Mouse (Mus musculus) limb, embryonic 12.5 days (tissue): ENCODE results near the gene Spty2d1. TPM values are rescaled to one million over a fixed set of nuclear protein-coding genes. Genes with fewer than 3 reads are reported as not detected.

Experiments used
- ATAC-seq: fragments of 200-750 bp; cut with Nextera tagmentation; 2 replicates; pipeline ENCODE4 v1.8.0; 2017; ENCODE audit warnings: low read depth, moderate TSS enrichment; ENCODE audit not compliant: insufficient number of reproducible peaks, insufficient read depth, low FRiP score, low TSS enrichment
- H3K27ac ChIP-seq: fragments of 300-500 bp; sonication (generic); 2 replicates; pipeline ENCODE4 v1.5.1; 2016; ENCODE audit warnings: mild to moderate bottlenecking, moderate library complexity
- H3K27me3 ChIP-seq: fragments of 300-500 bp; sonication (generic); 2 replicates; pipeline ENCODE4 v1.6.1; 2016; ENCODE audit warnings: mild to moderate bottlenecking, moderate library complexity
- H3K36me3 ChIP-seq: fragments of 300-500 bp; sonication (generic); 2 replicates; pipeline ENCODE4 v1.6.1; 2016; ENCODE audit warnings: mild to moderate bottlenecking, moderate library complexity
- H3K4me1 ChIP-seq: fragments of 300-500 bp; sonication (generic); replicated peaks from 2 replicates; pipeline ENCODE4 v1.6.1; 2016
- H3K4me2 ChIP-seq: fragments of 300-500 bp; sonication (generic); 2 replicates; pipeline ENCODE4 v1.6.1; 2016; ENCODE audit warnings: mild to moderate bottlenecking, moderate library complexity
- H3K4me3 ChIP-seq: fragments of 300-500 bp; sonication (generic); replicated peaks from 2 replicates; pipeline ENCODE4 v1.5.1; 2016; ENCODE audit warnings: mild to moderate bottlenecking
- H3K9ac ChIP-seq: fragments of 300-500 bp; sonication (generic); replicated peaks from 2 replicates; pipeline ENCODE4 v1.6.1; 2016; ENCODE audit warnings: mild to moderate bottlenecking, moderate library complexity
- H3K9me3 ChIP-seq: fragments of 300-500 bp; sonication (generic); 2 replicates; pipeline ENCODE4 v1.6.1; 2016; ENCODE audit warnings: mild to moderate bottlenecking, moderate library complexity
- WGBS: fragments of 180-500 bp; shearing (Covaris S2); methylation state at CpG from one replicate; pipeline ENCODE4 v1.1.7; 2016; 5-methylcytosine and 5-hydroxymethylcytosine counted together
- polyA plus RNA-seq: library from polyadenylated mRNA; unstranded; fragments of >200 nt; fragmentation: Nextera tagmentation; extraction: Ambion mirVana; gene quantifications from 2 replicates; pipeline ENCODE4 v1.2.1, GENCODE M21; 2016

The Spty2d1 gene
- polyA plus RNA-seq, 1 experiment from 2014 or later = 17.5 TPM

DNA sequence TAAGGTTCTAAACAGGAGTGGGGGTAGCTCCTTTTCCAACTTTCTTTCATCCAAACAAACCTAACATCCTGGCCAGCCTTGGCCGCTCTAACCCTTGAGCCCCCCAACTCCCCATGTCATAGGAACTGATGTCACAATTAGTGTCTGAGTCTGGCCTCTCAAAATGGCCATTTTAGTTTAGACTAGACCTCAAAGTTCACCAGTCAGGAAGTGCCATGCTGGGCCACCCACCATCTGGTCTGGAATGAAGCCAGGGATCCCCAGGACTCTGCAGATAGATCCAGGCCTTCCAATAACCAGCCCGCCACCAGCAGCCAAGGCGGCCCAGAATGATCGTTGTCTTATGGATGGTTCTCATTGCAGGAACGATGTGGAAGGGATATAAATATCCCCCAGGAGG, 21.6 kb downstream of the Spty2d1 start:
- Histone ChIP-seq H3K27me3 (no peaks in the 10 kb centered on the region), H3K4me2 (no peak overlapping the region), H3K4me3 (no peak overlapping the region), H3K27ac (no peak overlapping the region), H3K9me3 (no peaks in the 10 kb centered on the region), H3K9ac (no peak overlapping the region), H3K36me3 (peaks cover 19% of the 10 kb centered on the region), H3K4me1 (peaks cover 12% of the 10 kb centered on the region)
- 42% methylated on average over 5 of the region's 5 CpGs for WGBS
- no peak for ATAC-seq

- Histone ChIP-seq H3K9ac (no peak overlapping the region), H3K27ac (no peak overlapping the region)
- WGBS = 48% methylated on average over 8 of the region's 8 CpGs
These were observed 22.3 kb downstream of the Spty2d1 start for GRCm38 (mm10) chr7:46985718-46986505.

DNA sequence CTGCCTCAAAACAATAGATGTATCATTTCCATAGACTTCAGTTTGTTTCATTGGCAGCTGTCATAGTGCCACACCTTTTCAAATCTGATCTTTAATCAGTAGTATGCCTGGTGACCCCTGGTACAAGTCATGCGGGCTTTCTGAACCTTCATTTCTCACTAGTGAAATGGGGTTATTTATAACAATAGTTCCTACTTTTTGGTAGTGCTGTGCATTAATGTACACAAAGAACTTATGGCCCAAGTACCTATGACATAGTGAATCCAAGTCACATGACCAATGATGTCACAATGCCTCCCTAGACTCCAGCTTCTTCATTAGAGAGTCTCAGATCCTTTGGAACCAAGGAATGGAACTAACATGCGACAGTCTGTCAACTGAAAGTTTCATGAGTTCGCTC, 24.9 kb downstream of the Spty2d1 start, which contains the start of gene Gm9999:
Gm9999 (plus strand) TSS at position 301 of the 400 bp plus-strand sequence.
- no peak within 1 kb of the TSS for H3K4me3 ChIP-seq
- no peaks in the 10 kb centered on the region for H3K36me3 ChIP-seq
- no peaks in the 10 kb centered on the region for H3K27me3 ChIP-seq
- H3K9ac ChIP-seq = no peak within 1 kb of the TSS
- ATAC-seq = no peak
- no peaks in the 10 kb centered on the region for H3K9me3 ChIP-seq
- WGBS = 93% methylated on average over 3 of the region's 3 CpGs
- no peak within 1 kb of the TSS for H3K27ac ChIP-seq
- no peak within 1 kb of the TSS for H3K4me2 ChIP-seq
- H3K4me1 ChIP-seq = peaks cover 12% of the 10 kb centered on the region

More at GRCm38 (mm10) chr7:46985718-46986505, 22.3 kb downstream of the Spty2d1 start:
- H3K4me3 ChIP-seq = no peak overlapping the region
- H3K27me3 ChIP-seq = no peaks in the 10 kb centered on the region
- H3K4me1 ChIP-seq = peaks cover 12% of the 10 kb centered on the region
- ATAC-seq = no peak
- H3K9me3 ChIP-seq = no peaks in the 10 kb centered on the region
- H3K36me3 ChIP-seq = peaks cover 11% of the 10 kb centered on the region
- H3K4me2 ChIP-seq = no peak overlapping the region

DNA sequence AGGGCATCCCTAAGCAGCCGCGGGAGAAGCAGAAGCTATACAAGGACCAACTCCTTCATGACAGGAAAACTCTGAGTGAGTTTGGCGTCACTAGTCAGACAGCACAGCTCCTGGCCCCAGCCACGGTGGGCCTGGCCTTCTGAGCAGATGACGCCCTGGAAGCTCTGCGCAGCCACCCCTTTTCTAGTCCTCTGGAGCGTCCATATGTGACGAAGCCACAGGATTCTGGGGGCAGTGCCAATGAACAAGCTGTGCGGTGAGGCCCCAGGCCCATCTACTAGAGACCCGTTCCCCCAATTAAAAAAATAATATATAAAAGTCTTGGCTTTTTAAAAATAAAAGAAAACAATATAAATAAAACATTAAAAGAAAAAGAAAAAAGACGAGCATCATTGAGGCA, 32.8 kb downstream of the Spty2d1 start:
- Histone ChIP-seq H3K4me3 (no peak overlapping the region), H3K36me3 (no peaks in the 10 kb centered on the region), H3K4me2 (no peak overlapping the region), H3K27me3 (no peaks in the 10 kb centered on the region), H3K9me3 (peaks cover 12% of the 10 kb centered on the region), H3K9ac (no peak overlapping the region), H3K27ac (no peak overlapping the region), H3K4me1 (no peaks in the 10 kb centered on the region)
- WGBS = 89% methylated on average over 11 of the region's 11 CpGs
- no peak for ATAC-seq

DNA sequence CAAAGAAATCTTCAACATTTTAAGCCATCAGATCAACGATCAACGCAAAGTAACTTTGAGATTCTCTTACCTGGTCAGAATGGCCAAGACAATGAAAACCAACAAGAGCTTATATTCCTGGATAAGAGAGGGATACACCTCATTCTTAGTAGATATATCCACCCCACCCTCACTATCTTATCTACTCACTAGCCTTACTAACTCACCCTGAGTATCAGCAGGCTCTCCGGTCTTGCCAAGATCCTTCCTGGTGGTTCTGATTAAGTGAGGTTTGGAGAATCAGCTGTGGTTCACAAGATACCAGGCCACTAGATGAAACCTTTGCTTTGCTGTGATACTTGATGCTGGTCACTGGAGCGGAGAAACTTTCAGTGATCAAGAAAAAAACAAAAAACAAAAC, 33.6 kb downstream of the Spty2d1 start:
- Histone ChIP-seq H3K4me3 (no peak overlapping the region), H3K4me1 (no peaks in the 10 kb centered on the region), H3K9ac (no peak overlapping the region), H3K4me2 (no peak overlapping the region), H3K36me3 (no peaks in the 10 kb centered on the region), H3K9me3 (peaks cover 12% of the 10 kb centered on the region), H3K27me3 (no peaks in the 10 kb centered on the region), H3K27ac (no peak overlapping the region)
- no peak for ATAC-seq
- WGBS = 98% methylated on average over 4 of the region's 4 CpGs

GRCm38 (mm10) chr7:46969898-46970297, 38.3 kb downstream of the Spty2d1 start:
- no peaks in the 10 kb centered on the region for H3K36me3 ChIP-seq
- H3K4me1 ChIP-seq = no peaks in the 10 kb centered on the region
- WGBS = 89% methylated on average over 4 of the region's 4 CpGs
- H3K9me3 ChIP-seq = peaks cover 12% of the 10 kb centered on the region
- no peak overlapping the region for H3K27ac ChIP-seq
- no peaks in the 10 kb centered on the region for H3K27me3 ChIP-seq
- no peak overlapping the region for H3K9ac ChIP-seq
- H3K4me2 ChIP-seq = no peak overlapping the region
- ATAC-seq = no peak
- H3K4me3 ChIP-seq = no peak overlapping the region

- Histone ChIP-seq H3K9ac (no peak overlapping the region), H3K4me2 (no peak overlapping the region), H3K27ac (no peak overlapping the region), H3K27me3 (peaks cover 11% of the 10 kb centered on the region), H3K4me1 (peaks cover 4% of the 10 kb centered on the region; the same call in 1 of the 2 replicates), H3K36me3 (no peaks in the 10 kb centered on the region), H3K4me3 (no peak overlapping the region), H3K9me3 (no peaks in the 10 kb centered on the region)
- 89% methylated on average over 7 of the region's 7 CpGs for WGBS
- no peak for ATAC-seq
These were observed 44.1 kb downstream of the Spty2d1 start for GRCm38 (mm10) chr7:46964070-46964469.

GRCm38 (mm10) chr7:46962806-46963618, 45.2 kb downstream of the Spty2d1 start:
- H3K4me3 ChIP-seq = no peak overlapping the region
- no peaks in the 10 kb centered on the region for H3K36me3 ChIP-seq
- peaks cover 4% of the 10 kb centered on the region; the same call in 1 of the 2 replicates for H3K4me1 ChIP-seq
- no peak overlapping the region for H3K27ac ChIP-seq
- no peaks in the 10 kb centered on the region for H3K9me3 ChIP-seq
- under 1% methylated on average over 9 of the region's 9 CpGs for WGBS
- peaks cover 11% of the 10 kb centered on the region for H3K27me3 ChIP-seq
- peak; percentile 69 for ATAC-seq
- peak overlapping the region; percentile 13; the same call in 1 of the 2 replicates for H3K4me2 ChIP-seq
- no peak overlapping the region for H3K9ac ChIP-seq

- Histone ChIP-seq H3K9ac (no peak overlapping the region), H3K9me3 (no peaks in the 10 kb centered on the region), H3K27me3 (peaks cover 11% of the 10 kb centered on the region), H3K36me3 (no peaks in the 10 kb centered on the region), H3K4me3 (no peak overlapping the region), H3K27ac (no peak overlapping the region), H3K4me1 (peaks cover 12% of the 10 kb centered on the region), H3K4me2 (no peak overlapping the region)
- no peak for ATAC-seq
These were observed 46.1 kb downstream of the Spty2d1 start for GRCm38 (mm10) chr7:46962132-46962531.

DNA sequence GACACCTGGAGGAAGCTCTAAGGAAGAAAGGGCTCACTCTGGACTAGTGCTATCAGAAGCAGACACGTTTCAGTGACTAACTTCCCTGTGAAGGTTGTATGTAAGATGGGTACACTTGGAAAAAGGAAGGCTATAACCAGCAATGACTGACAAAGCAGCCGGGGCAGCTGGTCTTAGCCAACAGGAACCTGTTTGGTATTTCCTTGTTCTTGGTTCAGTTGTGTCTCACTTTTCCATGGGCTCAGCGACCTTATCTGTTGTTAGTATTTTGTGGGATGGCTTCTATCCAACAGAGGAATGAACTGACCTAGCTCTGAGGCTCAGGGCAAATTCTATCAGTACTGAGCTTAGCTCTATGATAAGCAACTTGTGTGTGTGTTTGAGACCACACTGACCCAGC, 47.2 kb downstream of the Spty2d1 start:
- H3K4me3 ChIP-seq = no peak overlapping the region
- H3K36me3 ChIP-seq = no peaks in the 10 kb centered on the region
- WGBS = 61% methylated on average over 3 of the region's 3 CpGs
- ATAC-seq = no peak
- H3K4me1 ChIP-seq = peaks cover 14% of the 10 kb centered on the region
- H3K4me2 ChIP-seq = no peak overlapping the region
- no peaks in the 10 kb centered on the region for H3K9me3 ChIP-seq
- no peak overlapping the region for H3K27ac ChIP-seq
- H3K9ac ChIP-seq = no peak overlapping the region
- H3K27me3 ChIP-seq = peaks cover 11% of the 10 kb centered on the region

DNA sequence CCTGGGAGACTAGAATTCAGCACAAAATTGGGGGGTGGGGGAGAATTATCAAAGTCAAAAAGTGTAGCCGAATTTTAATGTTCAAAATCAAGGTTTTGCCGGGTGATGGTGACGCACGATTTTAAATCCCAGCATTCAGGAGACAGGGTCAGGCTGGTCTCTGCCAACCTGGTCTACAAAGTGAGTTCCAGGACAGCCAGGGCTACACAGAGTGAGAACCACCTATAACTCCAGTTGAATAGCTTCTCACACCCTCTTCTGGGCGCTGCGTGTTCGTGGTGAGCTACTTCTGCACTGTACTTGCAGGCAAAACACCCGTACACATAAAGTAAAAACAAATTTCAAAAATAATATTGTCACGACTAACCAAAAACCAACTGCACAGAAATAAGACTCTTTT, 49.4 kb downstream of the Spty2d1 start:
- 0 out of 2 replicates have a peak, but pooled peaks have one; percentile 35 for ATAC-seq
- 20% methylated on average over 9 of the region's 9 CpGs for WGBS
- no peak overlapping the region for H3K27ac ChIP-seq

More for the DNA sequence above, 49.4 kb downstream of the Spty2d1 start:
- H3K27me3 ChIP-seq = peaks cover 11% of the 10 kb centered on the region
- H3K36me3 ChIP-seq = peaks cover 16% of the 10 kb centered on the region
- H3K9me3 ChIP-seq = no peaks in the 10 kb centered on the region
- H3K9ac ChIP-seq = peak overlapping the region; percentile 75; the same call in 1 of the 2 replicates
- H3K4me3 ChIP-seq = peak overlapping the region; percentile 72
- H3K4me1 ChIP-seq = peaks cover 14% of the 10 kb centered on the region
- peak overlapping the region; percentile 85 for H3K4me2 ChIP-seq
